Mouse (Mus musculus): ENCODE data around the gene Zfp354a. TPM values are rescaled to one million over a fixed set of nuclear protein-coding genes. Genes with fewer than 3 reads are reported as not detected.
"Not testable (repeated sequence)": the region's sequence is repeated elsewhere in the genome, so short reads cannot be mapped to it uniquely, and the experiment has no call there.

Zfp354a gene
- 1 to 10 TPM; 8.2 to 8.5 TPM for total RNA-seq (2021)

GRCm38 (mm10) chr11:51059151-51059571 is at the start of gene Zfp354a:
TSS of gene Zfp354a (plus strand) at chr11:51059257.
- DNase-seq = peak; percentile 73

GRCm38 (mm10) chr11:51011821-51012220 is 47.2 kb upstream of the Zfp354a start:
- DNase-seq = no peak

DNA sequence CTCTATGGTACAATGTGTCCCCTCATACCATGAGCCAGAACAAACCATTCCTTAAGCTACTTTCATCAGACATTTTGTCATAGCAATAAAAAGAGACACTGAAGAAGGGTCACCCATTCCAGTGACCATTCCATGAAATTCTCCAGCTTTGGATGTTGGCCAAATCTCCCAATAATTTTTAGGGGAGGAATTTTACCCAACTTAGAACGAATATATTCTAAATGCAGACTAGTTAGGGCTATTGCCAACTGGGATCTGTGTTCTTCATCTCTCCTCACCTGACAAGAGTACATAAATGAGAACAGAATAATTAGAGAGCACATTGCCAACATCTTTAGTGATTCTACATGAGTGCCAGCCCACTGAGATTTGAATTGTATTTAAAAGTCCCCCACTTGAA is 45.1 kb upstream of the Zfp354a start, which contains the start of gene Olfr54:
Olfr54 (plus strand) TSS at position 301 of the 400 bp plus-strand sequence.
- no peak for DNase-seq

- no peak for DNase-seq
Measured at GRCm38 (mm10) chr11:51016341-51016740, 42.7 kb upstream of the Zfp354a start.

GRCm38 (mm10) chr11:51026811-51027210 is 32.2 kb upstream of the Zfp354a start:
- DNase-seq = not testable (repeated sequence)

DNA sequence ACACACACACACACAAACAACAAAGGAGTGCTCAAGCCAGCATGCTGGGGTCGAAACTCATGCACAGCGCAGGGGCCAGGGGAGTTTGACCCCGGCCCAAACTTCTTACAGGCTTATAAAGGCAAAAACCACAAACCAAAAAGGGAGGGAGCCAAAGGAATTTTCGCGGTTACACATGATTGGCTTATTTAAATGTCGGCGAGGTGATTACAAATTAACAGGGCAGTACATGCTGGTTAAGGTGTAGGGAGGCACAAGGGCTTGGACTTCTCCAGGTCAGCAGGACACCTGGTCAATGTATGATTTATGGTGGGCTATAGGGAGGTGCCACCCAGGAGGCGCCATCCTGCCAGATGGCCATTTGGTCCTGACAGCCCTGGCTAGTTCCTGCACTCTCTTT is 29.7 kb upstream of the Zfp354a start:
- not testable (repeated sequence) for DNase-seq

GRCm38 (mm10) chr11:51030225-51030624 is 28.8 kb upstream of the Zfp354a start:
- no peak for DNase-seq

DNA sequence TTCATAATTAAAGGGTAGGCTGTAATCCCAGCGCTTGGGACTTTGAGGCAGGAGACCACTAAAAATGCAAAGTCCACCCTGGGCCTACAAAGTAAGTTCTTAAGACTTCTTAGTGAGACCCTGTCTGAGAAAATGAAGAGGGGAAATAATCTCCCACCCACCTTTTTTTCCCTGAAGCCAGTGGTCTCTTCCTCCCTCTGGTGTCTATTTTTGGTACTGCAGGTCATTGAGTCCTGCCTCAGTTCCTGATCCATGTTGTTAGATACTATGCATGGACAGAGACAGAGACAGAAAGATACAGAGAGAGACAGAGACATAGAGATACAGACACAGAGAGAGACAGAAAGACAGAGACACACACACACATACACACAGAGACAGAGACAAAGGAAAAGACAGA is 26.2 kb upstream of the Zfp354a start:
- DNase-seq = no peak

- DNase-seq = not testable (repeated sequence)
Measured at GRCm38 (mm10) chr11:51034141-51034540, 24.9 kb upstream of the Zfp354a start.

DNA sequence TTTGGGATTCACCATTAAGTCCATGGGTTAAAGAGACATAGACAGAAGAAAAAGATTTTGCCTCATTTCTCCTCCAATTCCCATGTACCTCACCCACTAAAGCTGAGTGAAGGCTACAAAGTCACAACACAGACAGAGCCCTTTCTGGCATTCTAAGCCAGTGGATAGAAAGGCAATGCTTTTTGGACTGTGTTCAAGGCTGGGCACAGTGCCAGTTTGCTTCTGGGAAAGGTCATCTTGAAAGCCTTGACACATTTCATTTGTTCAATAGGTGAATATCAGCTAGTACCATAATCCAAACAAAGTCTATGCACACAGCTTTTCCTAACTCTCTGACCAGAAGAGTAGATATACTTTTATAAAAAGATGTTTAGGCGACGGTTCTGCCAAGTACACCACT is 23.1 kb upstream of the Zfp354a start:
- no peak for DNase-seq

DNA sequence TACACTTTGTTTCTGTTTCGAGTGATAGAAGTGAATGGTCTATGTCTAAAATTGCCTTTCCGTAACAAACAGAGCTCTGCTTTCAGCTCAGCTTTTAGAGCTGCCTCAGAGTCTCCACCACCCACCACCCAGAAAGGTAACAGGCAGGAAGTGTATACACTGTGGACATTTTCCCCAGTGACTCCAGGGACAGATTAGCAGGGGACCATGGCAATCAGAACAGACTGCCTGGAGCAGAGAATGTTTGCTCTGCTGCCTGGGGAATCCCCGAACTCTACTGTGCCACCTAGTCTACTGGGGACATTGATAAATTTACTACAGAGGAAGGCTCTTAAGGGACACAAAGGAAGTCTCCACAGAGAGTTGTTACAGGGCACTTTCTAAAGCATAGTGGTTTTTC is 14.3 kb upstream of the Zfp354a start:
- not testable (repeated sequence) for DNase-seq

GRCm38 (mm10) chr11:51047809-51048208 is 11.2 kb upstream of the Zfp354a start, which contains the start of gene Olfr1375:
TSS of gene Olfr1375 (plus strand) at chr11:51048109.
- not testable (repeated sequence) for DNase-seq

DNA sequence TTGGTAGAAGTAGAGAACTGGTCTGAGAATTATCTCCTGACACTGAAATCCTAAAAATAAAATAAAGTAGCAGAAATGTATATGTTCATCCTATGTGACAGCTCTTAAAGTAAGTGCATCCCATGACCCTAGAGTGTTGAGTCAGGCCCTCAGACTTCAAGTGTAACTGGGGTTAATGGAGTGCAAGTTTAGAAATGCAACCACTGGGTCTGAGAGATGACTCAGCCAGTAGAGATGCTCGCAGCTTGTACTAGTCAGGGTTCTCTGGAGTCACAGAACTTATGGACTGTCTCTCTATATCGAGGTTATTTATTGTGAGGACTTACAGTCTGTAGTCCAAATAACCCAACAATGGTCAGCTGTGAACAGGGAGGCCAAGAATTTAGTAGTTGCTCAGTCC is 7.4 kb upstream of the Zfp354a start:
- DNase-seq = no peak

DNA sequence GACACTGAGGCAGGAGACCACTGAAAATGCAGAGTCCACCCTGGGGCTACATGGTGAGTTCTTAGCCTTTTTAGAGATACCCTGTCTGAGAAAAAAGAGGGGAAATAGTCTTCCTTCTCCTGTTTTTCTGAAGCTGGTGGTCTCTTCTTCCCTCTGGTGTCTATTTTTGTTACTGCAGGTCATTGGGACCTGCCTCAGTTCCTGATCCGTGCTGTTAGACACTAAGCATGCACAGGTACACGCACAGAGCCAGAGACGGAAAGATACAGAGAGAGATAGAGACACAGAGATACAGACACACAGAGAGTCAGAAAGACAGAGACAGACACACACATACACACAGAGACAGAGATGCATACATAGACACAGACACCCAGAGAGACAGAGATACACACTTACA is 5.8 kb upstream of the Zfp354a start:
- DNase-seq = no peak

GRCm38 (mm10) chr11:51059640-51060039 is 583 bp downstream of the Zfp354a start:
- DNase-seq = no peak

- DNase-seq = no peak
Measured at GRCm38 (mm10) chr11:51060981-51061380, 1.9 kb downstream of the Zfp354a start.

DNA sequence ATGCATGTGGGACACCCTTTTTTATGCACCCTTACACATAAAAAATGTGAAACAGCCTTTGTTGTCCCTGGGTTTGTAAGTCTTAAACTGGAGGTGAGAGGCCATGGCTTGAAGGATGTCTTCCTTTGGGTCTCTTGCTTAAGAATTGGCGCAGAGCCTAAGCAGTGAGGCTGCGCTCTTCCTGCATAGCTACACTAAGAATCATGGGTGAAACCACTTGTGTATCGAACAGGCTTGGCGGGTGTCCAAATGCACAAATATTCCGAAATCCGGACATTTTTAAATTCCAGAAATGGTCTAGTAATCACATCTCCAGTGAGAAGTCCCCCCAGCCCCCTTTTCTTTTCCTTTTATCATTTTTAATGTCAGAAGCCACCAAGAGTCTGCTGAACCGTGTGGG is 4.2 kb downstream of the Zfp354a start:
- no peak for DNase-seq

- no peak for DNase-seq
Measured at GRCm38 (mm10) chr11:51063841-51064240, 4.8 kb downstream of the Zfp354a start.

DNA sequence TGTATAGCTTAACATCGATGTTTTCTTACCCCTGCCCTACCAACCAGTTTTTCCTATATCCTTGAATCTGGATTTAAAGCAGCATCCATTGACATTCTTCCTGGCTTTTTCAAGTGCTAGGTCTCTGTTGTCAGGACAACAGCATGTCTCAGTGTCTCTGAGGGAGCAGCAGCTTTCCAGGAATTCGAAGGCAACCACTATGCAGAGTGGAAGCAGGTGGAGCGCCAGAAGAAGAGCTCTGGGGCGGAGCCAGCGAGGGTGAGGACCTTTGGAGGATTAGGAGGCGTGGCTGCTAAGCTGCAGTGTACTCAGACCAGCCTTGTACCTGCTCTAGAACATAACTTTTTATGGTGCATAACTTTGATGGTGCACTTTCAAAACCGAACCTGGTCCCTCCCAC is 25.5 kb downstream of the Zfp354a start:
- DNase-seq = no peak

- peak; percentile 33 to 34 for DNase-seq
Measured at GRCm38 (mm10) chr11:51085269-51085668, 26.2 kb downstream of the Zfp354a start.

DNA sequence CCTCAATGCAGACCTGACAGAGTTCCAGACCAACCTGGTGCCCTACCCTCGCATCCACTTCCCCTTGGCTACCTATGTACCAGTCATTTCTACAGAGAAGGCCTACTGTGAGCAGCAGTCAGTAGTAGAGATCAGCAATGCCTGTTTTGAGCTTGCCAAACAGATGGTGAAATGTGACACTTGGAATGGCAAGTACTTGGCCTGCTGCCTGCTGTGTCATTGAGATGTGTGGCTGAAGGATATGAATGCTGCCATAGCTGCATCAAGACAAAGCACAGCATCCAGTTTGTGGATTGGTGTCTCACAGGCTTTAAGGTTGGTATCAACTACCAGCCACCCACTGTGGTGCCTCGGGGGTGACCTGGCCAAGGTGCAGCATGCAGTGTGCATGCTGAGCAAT is 48.2 kb downstream of the Zfp354a start:
- DNase-seq = peak; percentile 31 to 33

- no peak for DNase-seq
Measured at GRCm38 (mm10) chr11:51110621-51111020, 51.6 kb downstream of the Zfp354a start.
